Comparison of ENCODE assay signal across 8 mouse cellular contexts in the genomic region with DNA sequence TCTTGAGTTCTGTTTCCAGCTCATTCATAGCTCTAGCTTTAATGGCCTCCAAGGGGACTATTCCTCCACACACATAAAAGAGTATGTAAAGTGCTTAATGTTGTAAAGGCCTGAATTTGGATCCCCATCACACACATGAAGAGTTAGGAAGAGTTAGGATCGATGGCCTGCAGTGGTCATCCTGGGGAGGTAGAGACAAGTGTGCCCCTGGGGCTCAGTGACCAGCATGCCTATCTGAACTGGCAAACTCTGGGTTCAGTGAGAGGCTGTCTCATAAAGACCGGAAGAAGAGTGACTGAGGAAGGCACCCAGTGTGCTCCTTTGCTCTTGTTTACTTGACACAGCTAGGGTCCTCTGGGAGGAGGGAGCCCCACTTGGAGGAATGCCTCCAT. TPM values are rescaled to one million over a fixed set of nuclear protein-coding genes. Genes with fewer than 3 reads are reported as not detected.
DNase-seq lines count a peak whose midpoint lies in the region; ATAC-seq and TF ChIP-seq lines count a peak whose summit lies in the region.

No protein-coding gene starts in this region.

- H3K27ac ChIP-seq in heart, embryonic 16.5 days (ENCODE audit: low read length), result no peak overlapping the region
- no peak overlapping the region for H3K27ac ChIP-seq in MEL (ENCODE audit: control insufficient read depth, low read depth, low read length)
- H3K27ac ChIP-seq in hindbrain, embryonic 16.5 days (ENCODE audit: low read depth, low read length), result no peak overlapping the region
- H3K27ac ChIP-seq in midbrain, embryonic 15.5 days, result no peak overlapping the region

- peak overlapping the region; percentile 96; the same call in 1 of the 2 replicates for H3K4me3 ChIP-seq in heart, embryonic 16.5 days (ENCODE audit: low read length)
- no peak overlapping the region for H3K4me3 ChIP-seq in MEL (ENCODE audit: control insufficient read depth in 1 of 2, insufficient read depth in 1 of 2, low read depth in 2 of 2, low read length in 2 of 2)
- H3K4me3 ChIP-seq in hindbrain, embryonic 16.5 days (ENCODE audit: low read length), result peak overlapping the region; percentile 76; the same call in 1 of the 2 replicates
- peak overlapping the region; percentile 92 for H3K4me3 ChIP-seq in midbrain, embryonic 15.5 days

- H3K4me2 ChIP-seq in heart, embryonic 16.5 days (ENCODE audit: low read depth, low read length), result peak overlapping the region; percentile 78
- peak overlapping the region; percentile 90 for H3K4me2 ChIP-seq in hindbrain, embryonic 16.5 days (ENCODE audit: low read length)
- peak overlapping the region; percentile 89 for H3K4me2 ChIP-seq in midbrain, embryonic 15.5 days

- intact Hi-C loops in left cerebral cortex, postnatal 10 days (cut with DNase I), result loop anchor here (2.0 to 10.0 kb wide), 2 partner anchors 68 to 804 kb away; no protein-coding TSS in a partner anchor

- TF ChIP-seq RAD21 in MEL (IDR thresholded peaks at IDR 0.05; ENCODE audit: low read depth, low read length), result no peak

- H3K9ac ChIP-seq in heart, embryonic 16.5 days (ENCODE audit: low read length), result peak overlapping the region; percentile 40; the same call in 1 of the 2 replicates
- no peak overlapping the region for H3K9ac ChIP-seq in MEL (ENCODE audit: control insufficient read depth, low read depth, low read length, poor library complexity, severe bottlenecking)
- peak overlapping the region; percentile 62; the same call in 1 of the 2 replicates for H3K9ac ChIP-seq in hindbrain, embryonic 16.5 days (ENCODE audit: low read depth, low read length)
- no peak overlapping the region for H3K9ac ChIP-seq in midbrain, embryonic 15.5 days

- no peaks in the 10 kb centered on the region for H3K9me3 ChIP-seq in heart, embryonic 16.5 days (replicated peaks; ENCODE audit: control insufficient read depth, low read length)
- no peaks in the 10 kb centered on the region for H3K9me3 ChIP-seq in MEL (replicated peaks; ENCODE audit: insufficient read depth, low read length)
- H3K9me3 ChIP-seq in hindbrain, embryonic 16.5 days (ENCODE audit: control insufficient read depth, low read length), result no peaks in the 10 kb centered on the region
- no peaks in the 10 kb centered on the region for H3K9me3 ChIP-seq in midbrain, embryonic 15.5 days

- H3K27me3 ChIP-seq in heart, embryonic 16.5 days (ENCODE audit: control insufficient read depth, insufficient read depth, low read length), result no peaks in the 10 kb centered on the region
- H3K27me3 ChIP-seq in MEL (ENCODE audit: control insufficient read depth in 1 of 2, insufficient read depth in 2 of 2, low read length in 2 of 2), result no peaks in the 10 kb centered on the region
- no peaks in the 10 kb centered on the region for H3K27me3 ChIP-seq in hindbrain, embryonic 16.5 days (replicated peaks; ENCODE audit: control insufficient read depth, insufficient read depth, low read length)
- no peaks in the 10 kb centered on the region for H3K27me3 ChIP-seq in midbrain, embryonic 15.5 days (replicated peaks)

- H3K36me3 ChIP-seq in heart, embryonic 16.5 days (ENCODE audit: control insufficient read depth, insufficient read depth), result peaks cover 27% of the 10 kb centered on the region
- peaks cover 5 to 20% of the 10 kb centered on the region in 2 experiments for H3K36me3 ChIP-seq in MEL (ENCODE audit: control insufficient read depth in 1 of 2, insufficient read depth in 2 of 2, low read length in 2 of 2)
- H3K36me3 ChIP-seq in hindbrain, embryonic 16.5 days (ENCODE audit: control insufficient read depth, insufficient read depth, low read length), result peaks cover 25% of the 10 kb centered on the region
- H3K36me3 ChIP-seq in midbrain, embryonic 15.5 days (replicated peaks), result peaks cover 11% of the 10 kb centered on the region

- no peak for DNase-seq in heart, adult 18-20 months
- DNase-seq in MEL (ENCODE audit: low read depth, low spot score), result peak; percentile 37
- DNase-seq in layer of hippocampus, adult 9-11 months, result no peak
- no peak for DNase-seq in right cerebral cortex, postnatal 10 days (ENCODE audit: low spot score in 2 of 2)
- DNase-seq in left cerebral cortex, postnatal 10 days (ENCODE audit: extremely low spot score in 1 of 2, low spot score in 2 of 2), result no peak

- H3K79me2 ChIP-seq in MEL (ENCODE audit: control insufficient read depth, insufficient read depth, low read length, poor library complexity), result peaks cover 23% of the 10 kb centered on the region

- no peak for TF ChIP-seq EP300 in MEL (IDR thresholded peaks at IDR 0.05; ENCODE audit: low read depth in 1 of 2, low read length in 2 of 2)

- 47% methylated on average over 2 of the region's 2 CpGs for WGBS in heart, embryonic 16.5 days
- 67% methylated on average over 2 of the region's 2 CpGs for WGBS in hindbrain, embryonic 16.5 days
- 65% methylated on average over 2 of the region's 2 CpGs for WGBS in midbrain, embryonic 15.5 days

- TF ChIP-seq CTCF in MEL (IDR thresholded peaks at IDR 0.05 in 2 of 3, conservative IDR thresholded peaks at IDR 0.05 in 1 of 3; ENCODE audit: control insufficient read depth in 1 of 3, insufficient read depth in 1 of 3, low read depth in 2 of 3, low read length in 3 of 3, poor library complexity in 1 of 3, severe bottlenecking in 1 of 3), result no peak

- no peak for TF ChIP-seq POLR2A in MEL (IDR thresholded peaks at IDR 0.05; ENCODE audit: control insufficient read depth in 1 of 2, insufficient read depth in 1 of 2, low read depth in 1 of 2, low read length in 2 of 2, poor library complexity in 1 of 2)

- peaks cover 14% of the 10 kb centered on the region for H3K4me1 ChIP-seq in heart, embryonic 16.5 days (ENCODE audit: control insufficient read depth, insufficient read depth, low read length)
- peaks cover 3 to 22% of the 10 kb centered on the region in 2 experiments; a peak in 3 of 4 replicates for H3K4me1 ChIP-seq in MEL (ENCODE audit: control insufficient read depth in 1 of 2, insufficient read depth in 2 of 2, low read length in 2 of 2)
- H3K4me1 ChIP-seq in hindbrain, embryonic 16.5 days (ENCODE audit: control insufficient read depth, insufficient read depth, low read depth, low read length), result peaks cover 17% of the 10 kb centered on the region
- peaks cover 22% of the 10 kb centered on the region for H3K4me1 ChIP-seq in midbrain, embryonic 15.5 days

- no peak for ATAC-seq in heart, embryonic 16.5 days (replicated peaks; ENCODE audit: extremely low read depth, insufficient read depth, low FRiP score)
- no peak for ATAC-seq in hindbrain, embryonic 16.5 days
- ATAC-seq in midbrain, embryonic 15.5 days (replicated peaks), result no peak

TF ChIP-seq in MEL, 35 proteins besides CTCF, POLR2A, EP300 and RAD21:
- TF ChIP-seq E2F4 (IDR thresholded peaks at IDR 0.05; ENCODE audit: borderline replicate concordance, low read depth, low read length) (no peak), MAZ (IDR thresholded peaks at IDR 0.05; ENCODE audit: low read depth, low read length) (no peak), MAFK (IDR thresholded peaks at IDR 0.05; ENCODE audit: borderline replicate concordance, low read depth, low read length) (no peak)

RNA-seq across cellular contexts. Expression of a gene that starts 0.9 kb away (rescaled TPM):
- 375 and 390 TPM in 2 replicates for polyA plus RNA-seq in heart, embryonic 16.5 days (2015; fragmentation: Nextera tagmentation; extraction: Ambion mirVana)
- total RNA-seq in heart, adult 18-20 months (2021), result 100 to 1,000 TPM; 310 to 313 TPM
- total RNA-seq in MEL (2012; rRNA removed), result 1,524 and 1,607 TPM in 2 replicates
- 100 to 1,000 TPM in 1 of 2 experiments, not detected in 1; 502 TPM for polyA plus RNA-seq in MEL (2012; ENCODE audit: insufficient read depth in 1 of 2, insufficient read length in 2 of 2, low read depth in 1 of 2, low replicate concordance in 2 of 2, missing spikeins in 1 of 2)
- polyA plus RNA-seq in hindbrain, embryonic 16.5 days (2015; fragmentation: Nextera tagmentation; extraction: Ambion mirVana), result 360 and 404 TPM in 2 replicates
- polyA plus RNA-seq in midbrain, embryonic 15.5 days (2015; fragmentation: Nextera tagmentation; extraction: Ambion mirVana), result 370 and 375 TPM in 2 replicates
- total RNA-seq in left cerebral cortex, postnatal 10 days (2021), result 100 to 1,000 TPM; 273 to 293 TPM

RNA-seq across cellular contexts. Expression of a gene that starts 30.7 kb away (rescaled TPM):
- polyA plus RNA-seq in heart, embryonic 16.5 days (2015; fragmentation: Nextera tagmentation; extraction: Ambion mirVana), result 0.17 and 0.84 TPM in 2 replicates
- total RNA-seq in heart, adult 18-20 months (2021), result not detected
- total RNA-seq in MEL (2012; rRNA removed), result not detected in 2 replicates
- under 1 TPM in 1 of 2 experiments, not detected in 1; 0.03 TPM for polyA plus RNA-seq in MEL (2012; ENCODE audit: insufficient read depth in 1 of 2, insufficient read length in 2 of 2, low read depth in 1 of 2, low replicate concordance in 2 of 2, missing spikeins in 1 of 2)
- polyA plus RNA-seq in hindbrain, embryonic 16.5 days (2015; fragmentation: Nextera tagmentation; extraction: Ambion mirVana), result 4.5 and 4.7 TPM in 2 replicates
- 3.1 and 4.0 TPM in 2 replicates for polyA plus RNA-seq in midbrain, embryonic 15.5 days (2015; fragmentation: Nextera tagmentation; extraction: Ambion mirVana)
- total RNA-seq in left cerebral cortex, postnatal 10 days (2021), result 1 to 10 TPM; 4.0 to 5.6 TPM

Comparison
In these comparisons a context has a peak if more than half of its experiments do, and no peak if none do; other contexts are left out.
1. H3K4me3 ChIP-seq: peak in heart, embryonic 16.5 days (single experiment), hindbrain, embryonic 16.5 days (single experiment) and midbrain, embryonic 15.5 days (single experiment); none in MEL (0 of 2).
2. H3K9ac ChIP-seq: peak in heart, embryonic 16.5 days (single experiment) and hindbrain, embryonic 16.5 days (single experiment); none in MEL (single experiment) and midbrain, embryonic 15.5 days (single experiment).
3. Peak in every context shown above with its lines, with median percentiles within 50 percentile points of each other: H3K4me2 ChIP-seq.